Mouse (Mus musculus) layer of hippocampus, adult 9-11 months (tissue): ENCODE measurements around the gene Lcn2.
A peak's percentile ranks its signal among the peaks of the same experiment; 100 is the strongest.

Experiments used
- DNase-seq: peaks from one replicate; pipeline ENCODE4 v3.0.0; 2022

Lcn2 gene

DNA sequence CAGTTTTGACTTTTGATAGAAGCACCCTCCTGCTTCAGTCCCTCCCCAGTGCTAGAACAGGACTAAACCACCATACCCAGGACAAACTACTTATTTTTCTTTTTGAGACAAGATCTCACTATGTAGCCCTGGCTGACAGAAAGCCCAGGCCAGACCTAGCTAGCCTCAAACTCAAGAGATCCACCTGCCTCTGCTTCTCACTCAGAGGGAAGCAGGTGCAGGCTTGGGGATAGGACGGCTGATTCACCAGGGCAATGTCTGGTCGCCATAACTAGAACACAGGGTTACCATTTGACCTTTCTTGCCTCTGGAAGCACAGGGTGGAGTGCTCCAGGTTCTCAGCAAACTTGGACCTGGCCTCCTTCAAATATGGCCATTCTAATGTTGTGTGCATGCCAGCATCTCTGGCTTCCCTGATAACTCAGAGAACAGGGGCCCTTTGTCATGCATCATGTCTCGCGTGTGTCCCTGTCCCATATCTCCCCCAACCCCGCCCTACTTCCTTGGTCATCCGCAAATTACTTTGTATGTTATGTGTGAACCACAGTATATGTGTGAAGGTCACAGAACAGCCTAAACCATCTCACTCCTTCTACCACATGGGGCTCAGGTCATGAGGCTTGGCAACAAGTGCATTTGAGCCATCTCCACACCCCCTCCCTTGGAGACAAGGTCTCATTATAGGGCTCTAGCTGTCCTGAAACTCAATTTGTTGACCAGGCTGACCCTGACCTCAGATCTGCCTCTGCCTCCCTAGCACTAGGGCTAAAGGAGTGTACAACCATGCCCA lies 24.9 kb upstream of the Lcn2 start:
- DNase-seq, result no peak

DNA sequence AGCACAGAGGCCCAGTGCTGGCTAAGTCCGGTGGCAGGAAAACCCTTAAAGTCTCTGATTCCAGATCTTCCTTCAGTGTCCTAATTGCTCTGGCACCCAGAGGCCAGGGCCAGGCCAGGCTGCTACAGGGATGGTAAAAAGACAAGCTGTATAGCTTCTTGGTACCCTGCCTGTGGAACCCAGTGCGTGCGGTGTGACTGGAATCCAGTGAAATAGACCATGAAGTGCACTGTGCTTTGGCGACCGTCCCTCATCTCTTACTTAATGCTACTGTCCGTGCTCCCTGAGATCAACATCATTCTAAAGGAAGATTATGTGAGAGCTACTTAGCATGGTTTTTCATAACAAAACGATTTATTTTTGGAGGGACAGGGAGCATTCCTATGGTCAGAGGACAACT lies 23.4 kb upstream of the Lcn2 start:
- DNase-seq, result no peak

- no peak for DNase-seq
These were observed 20.7 kb upstream of the Lcn2 start for GRCm38 (mm10) chr2:32408429-32409424.

GRCm38 (mm10) chr2:32407144-32407824 lies 19.2 kb upstream of the Lcn2 start:
- DNase-seq, result no peak

- peak; percentile 92 for DNase-seq
These were observed 16.6 kb upstream of the Lcn2 start for GRCm38 (mm10) chr2:32404663-32405062.

- DNase-seq, result no peak
These were observed 8.6 kb upstream of the Lcn2 start for GRCm38 (mm10) chr2:32396695-32397094.

GRCm38 (mm10) chr2:32395946-32396621 lies 8.0 kb upstream of the Lcn2 start:
- peak; percentile 96 for DNase-seq

GRCm38 (mm10) chr2:32395484-32395945 lies 7.5 kb upstream of the Lcn2 start, which contains the start of gene Ptges2:
Gene Ptges2 (plus strand): TSS chr2:32395896.
- peak; percentile 92 for DNase-seq

- no peak for DNase-seq
These were observed 6.9 kb upstream of the Lcn2 start for GRCm38 (mm10) chr2:32394973-32395372.

- DNase-seq, result no peak
These were observed 4.0 kb upstream of the Lcn2 start for GRCm38 (mm10) chr2:32392063-32392462.

DNA sequence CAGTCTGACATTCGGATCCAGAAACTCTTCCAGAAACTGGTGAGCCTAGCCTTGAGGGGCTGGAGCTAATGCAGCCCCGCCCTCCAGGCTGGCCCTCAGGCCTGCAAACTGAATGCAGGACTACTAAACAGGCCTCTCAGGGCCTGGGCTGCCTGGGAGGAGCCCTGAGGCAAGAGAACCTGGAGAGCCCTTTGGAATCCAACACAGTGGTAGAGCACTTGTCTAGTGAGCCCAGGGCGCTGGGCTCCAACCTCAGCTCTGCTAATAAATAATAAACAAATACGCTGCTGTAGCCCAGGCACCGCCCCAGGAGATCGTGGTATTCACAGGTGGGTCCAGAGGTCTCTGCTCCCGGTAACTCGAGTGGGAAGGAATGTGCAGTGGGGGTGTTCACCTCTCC lies 2.8 kb upstream of the Lcn2 start:
- DNase-seq, result no peak

DNA sequence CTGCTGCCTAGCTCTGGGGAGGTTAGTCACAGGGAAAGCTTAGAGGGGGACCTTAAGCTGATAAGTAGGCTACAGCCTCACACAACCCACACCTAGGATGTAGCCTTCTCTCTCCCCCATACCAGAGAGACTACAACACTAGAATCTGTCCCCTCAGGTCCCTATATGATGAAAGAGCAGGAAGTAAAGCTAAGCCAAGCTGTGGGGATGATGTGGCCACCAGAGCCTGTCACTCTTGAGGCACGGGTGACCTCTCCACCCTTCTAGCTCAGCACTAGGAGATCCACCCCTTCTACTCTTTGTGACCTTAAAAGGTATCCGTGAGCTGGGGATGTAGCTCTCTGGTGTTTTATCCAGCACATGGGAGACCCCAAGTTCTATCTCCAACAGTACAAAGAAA lies 1.1 kb upstream of the Lcn2 start:
- DNase-seq, result no peak

- no peak for DNase-seq
These were observed 5.4 kb downstream of the Lcn2 start for GRCm38 (mm10) chr2:32382689-32383088.

GRCm38 (mm10) chr2:32381775-32382223 lies 6.3 kb downstream of the Lcn2 start, which contains the start of gene 1110008P14Rik:
Gene 1110008P14Rik (minus strand): TSS chr2:32381938.
- peak; percentile 92 for DNase-seq

- DNase-seq, result no peak
These were observed 6.8 kb downstream of the Lcn2 start for GRCm38 (mm10) chr2:32381141-32381774.

DNA sequence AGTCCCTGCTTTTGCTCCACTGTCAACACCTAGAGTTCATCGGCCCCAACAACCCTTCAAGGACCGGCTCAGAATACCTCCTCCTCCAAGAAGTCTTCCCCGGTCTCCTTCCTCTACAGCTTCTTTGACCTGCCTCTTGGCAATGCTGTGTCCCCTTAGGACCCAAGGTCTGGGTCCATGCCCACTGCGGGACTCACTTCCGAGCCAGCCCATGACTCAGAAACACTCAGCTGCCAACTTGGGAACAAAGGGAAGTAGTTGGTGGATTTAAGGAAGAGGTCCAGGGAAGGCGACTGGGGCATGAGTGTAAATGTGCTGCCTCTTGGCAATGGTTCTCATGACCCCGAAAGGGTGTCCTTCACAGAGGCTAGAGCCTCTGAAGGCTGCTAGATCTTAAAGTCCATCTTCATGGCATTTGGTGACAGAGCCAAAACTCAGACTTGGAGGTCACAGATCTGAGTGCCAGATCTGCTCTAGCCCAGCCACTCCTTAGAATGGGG lies 8.0 kb downstream of the Lcn2 start:
- no peak for DNase-seq

DNA sequence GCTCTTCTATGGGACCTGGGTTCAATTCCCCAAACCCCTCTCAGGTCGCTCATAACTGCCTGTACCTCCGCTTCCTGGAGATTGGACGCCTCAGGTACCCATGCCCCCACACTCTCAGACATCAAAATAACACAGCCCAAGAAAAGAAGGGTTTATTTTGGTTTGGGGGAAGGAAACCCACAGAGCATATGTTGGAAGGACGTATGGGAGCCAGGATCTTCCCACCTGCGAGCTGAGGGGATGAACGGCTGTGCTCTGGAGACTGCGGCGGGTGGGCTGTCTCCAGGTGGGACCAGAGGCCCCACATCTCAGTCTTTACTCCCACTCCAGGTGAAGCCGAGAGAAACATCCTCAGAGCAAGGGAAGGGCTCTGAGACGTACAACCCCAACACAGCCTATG lies 11.1 kb downstream of the Lcn2 start:
- DNase-seq, result no peak

GRCm38 (mm10) chr2:32375317-32375940 lies 12.6 kb downstream of the Lcn2 start:
- DNase-seq, result no peak

GRCm38 (mm10) chr2:32374191-32374590 lies 13.9 kb downstream of the Lcn2 start:
- DNase-seq, result no peak

DNA sequence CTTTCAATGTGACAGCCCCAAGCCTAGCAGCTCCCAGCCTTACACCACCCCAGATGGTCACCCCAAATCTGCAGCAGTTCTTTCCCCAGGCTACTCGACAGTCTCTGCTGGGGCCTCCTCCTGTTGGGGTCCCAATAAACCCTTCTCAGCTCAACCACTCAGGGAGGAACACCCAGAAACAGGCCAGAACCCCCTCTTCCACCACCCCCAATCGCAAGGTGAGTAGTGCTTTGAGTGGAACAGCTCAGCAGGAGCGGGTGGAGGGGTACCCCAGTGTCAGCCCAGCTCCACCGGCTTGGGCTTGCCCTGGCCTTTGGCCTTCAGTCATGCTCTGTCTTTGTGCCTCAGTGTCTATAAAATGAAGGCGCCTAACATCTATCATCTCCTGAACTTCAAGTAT lies 20.7 kb downstream of the Lcn2 start:
- DNase-seq, result no peak

- no peak for DNase-seq
These were observed 23.9 kb downstream of the Lcn2 start for GRCm38 (mm10) chr2:32364121-32364520.
